Mouse (Mus musculus): Measurements from ENCODE around the gene Kctd17. TPM values are rescaled to one million over a fixed set of nuclear protein-coding genes. Genes with fewer than 3 reads are reported as not detected.

Gene Kctd17
- 45.3 and 45.7 TPM in 2 replicates for polyA plus RNA-seq (2015; fragmentation: Nextera tagmentation; extraction: Ambion mirVana)

DNA sequence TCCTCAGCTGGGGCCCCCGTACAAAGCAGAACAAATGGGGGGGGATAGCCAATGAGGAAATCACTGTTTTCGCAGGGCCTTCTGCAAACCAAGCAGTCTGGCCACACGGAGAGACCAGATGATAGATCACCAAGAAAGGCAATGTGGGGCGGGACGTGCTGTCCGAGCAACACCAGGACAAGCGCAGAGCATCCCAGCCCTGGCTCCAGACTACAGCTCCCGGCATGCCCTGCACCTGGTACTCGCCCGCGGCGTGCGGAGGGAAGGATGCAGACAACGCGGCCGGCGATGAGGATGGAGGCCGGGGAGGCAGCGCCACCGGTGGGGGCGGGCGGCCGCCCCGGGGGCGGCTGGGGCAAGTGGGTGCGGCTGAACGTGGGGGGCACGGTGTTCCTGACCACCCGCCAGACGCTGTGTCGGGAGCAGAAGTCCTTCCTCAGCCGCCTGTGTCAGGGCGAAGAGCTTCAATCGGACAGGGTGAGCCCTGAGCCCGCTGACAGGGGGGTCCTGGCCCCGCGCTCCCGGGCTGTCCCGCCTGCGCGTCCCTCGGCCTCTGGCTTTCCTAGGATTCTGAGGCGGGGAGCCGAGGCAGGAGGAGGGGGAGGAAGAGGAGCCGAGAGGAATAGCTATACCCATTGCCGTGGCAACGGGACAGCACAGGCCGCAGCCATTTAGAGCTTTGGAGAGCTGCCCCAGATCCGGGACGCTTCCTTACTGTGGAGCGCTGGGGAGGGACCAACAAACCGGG, at the start of gene Kctd17:
Kctd17 (plus strand) TSS at position 174 of the 748 bp plus-strand sequence.
- peak within 1 kb of the TSS; percentile 68 for H3K4me3 ChIP-seq

DNA sequence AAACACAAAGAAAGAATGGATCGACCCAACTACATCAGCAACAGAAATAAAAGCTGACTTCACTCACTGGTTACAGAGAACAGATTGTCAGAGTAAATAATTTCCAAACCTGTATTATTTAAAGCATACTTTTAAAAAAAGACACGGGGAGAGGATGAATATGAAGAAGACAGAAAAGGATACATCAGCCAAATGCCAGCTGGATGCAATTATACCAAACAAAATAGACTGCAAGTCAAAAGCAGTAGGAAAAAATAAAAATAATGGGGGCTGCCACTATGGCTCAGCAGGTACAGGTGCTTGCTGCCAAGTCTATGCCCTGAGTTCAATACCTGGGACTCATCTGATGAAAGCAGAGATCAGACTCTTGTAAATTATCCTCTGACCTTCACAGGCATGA, 48.2 kb upstream of the Kctd17 start:
- Histone ChIP-seq H3K27ac (no peak overlapping the region), H3K9me3 (no peaks in the 10 kb centered on the region), H3K4me1 (no peaks in the 10 kb centered on the region; the same call in 1 of the 2 replicates), H3K9ac (no peak overlapping the region), H3K4me2 (no peak overlapping the region), H3K4me3 (no peak overlapping the region), H3K27me3 (no peaks in the 10 kb centered on the region), H3K36me3 (no peaks in the 10 kb centered on the region)
- WGBS: 70% methylated on average over 2 of the region's 2 CpGs
- ATAC-seq (ENCODE audit: insufficient number of reproducible peaks, low FRiP score, low TSS enrichment, low read depth): no peak

More for the DNA sequence above, at the start of gene Kctd17:
- H3K9me3 ChIP-seq: no peaks in the 10 kb centered on the region
- H3K27ac ChIP-seq: peak within 1 kb of the TSS; percentile 63
- peak within 1 kb of the TSS; percentile 76 for H3K9ac ChIP-seq
- H3K27me3 ChIP-seq: peaks cover 8% of the 10 kb centered on the region; the same call in 1 of the 2 replicates
- peak; percentile 80 for ATAC-seq (ENCODE audit: insufficient number of reproducible peaks, low FRiP score, low TSS enrichment, low read depth)
- H3K36me3 ChIP-seq: peaks cover 21% of the 10 kb centered on the region
- whole genome bisulfite sequencing: under 1% methylated on average over 52 of the region's 52 CpGs
- peaks cover 19% of the 10 kb centered on the region for H3K4me1 ChIP-seq
- H3K4me2 ChIP-seq: peak within 1 kb of the TSS; percentile 80

GRCm38 (mm10) chr15:78380741-78381140, 47.6 kb upstream of the Kctd17 start:
- Histone ChIP-seq H3K4me3 (no peak overlapping the region), H3K27me3 (no peaks in the 10 kb centered on the region), H3K4me1 (no peaks in the 10 kb centered on the region; the same call in 1 of the 2 replicates), H3K9me3 (no peaks in the 10 kb centered on the region), H3K36me3 (no peaks in the 10 kb centered on the region), H3K9ac (no peak overlapping the region), H3K4me2 (no peak overlapping the region), H3K27ac (no peak overlapping the region)
- no peak for ATAC-seq (ENCODE audit: insufficient number of reproducible peaks, low FRiP score, low TSS enrichment, low read depth)
- WGBS: 70% methylated on average over 4 of the region's 4 CpGs

DNA sequence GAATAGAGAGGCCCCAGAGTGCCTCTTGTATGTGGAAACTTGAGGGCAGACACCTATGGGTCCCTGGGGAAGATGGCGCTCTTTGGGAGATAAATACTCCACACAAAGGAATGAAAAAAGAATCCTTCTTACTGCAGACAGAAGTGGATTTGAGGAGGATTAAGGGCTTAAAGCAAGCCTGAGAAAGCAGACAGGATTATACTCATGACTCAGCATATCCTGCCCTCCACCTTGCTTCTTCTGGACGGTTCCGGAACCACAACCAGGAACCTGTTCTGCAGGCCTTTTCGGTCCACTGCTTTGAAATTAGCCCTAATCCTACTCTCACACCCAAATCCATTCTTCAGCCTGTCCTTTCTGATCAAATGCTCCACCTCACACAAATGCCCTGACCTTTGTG, 46.2 kb upstream of the Kctd17 start:
- Histone ChIP-seq H3K27ac (no peak overlapping the region), H3K9me3 (no peaks in the 10 kb centered on the region), H3K4me3 (no peak overlapping the region), H3K36me3 (no peaks in the 10 kb centered on the region), H3K9ac (no peak overlapping the region), H3K4me1 (no peaks in the 10 kb centered on the region; the same call in 1 of the 2 replicates), H3K4me2 (no peak overlapping the region), H3K27me3 (no peaks in the 10 kb centered on the region)
- ATAC-seq (ENCODE audit: insufficient number of reproducible peaks, low FRiP score, low TSS enrichment, low read depth): no peak
- 87% methylated on average over 4 of the region's 4 CpGs for WGBS

GRCm38 (mm10) chr15:78383450-78384219, 44.7 kb upstream of the Kctd17 start:
- no peak for ATAC-seq (ENCODE audit: insufficient number of reproducible peaks, low FRiP score, low TSS enrichment, low read depth)
- Histone ChIP-seq H3K27me3 (no peaks in the 10 kb centered on the region), H3K36me3 (no peaks in the 10 kb centered on the region), H3K27ac (no peak overlapping the region), H3K9me3 (no peaks in the 10 kb centered on the region), H3K9ac (no peak overlapping the region), H3K4me3 (no peak overlapping the region), H3K4me2 (no peak overlapping the region), H3K4me1 (no peaks in the 10 kb centered on the region; the same call in 1 of the 2 replicates)
- WGBS: 73% methylated on average over 11 of the region's 11 CpGs

DNA sequence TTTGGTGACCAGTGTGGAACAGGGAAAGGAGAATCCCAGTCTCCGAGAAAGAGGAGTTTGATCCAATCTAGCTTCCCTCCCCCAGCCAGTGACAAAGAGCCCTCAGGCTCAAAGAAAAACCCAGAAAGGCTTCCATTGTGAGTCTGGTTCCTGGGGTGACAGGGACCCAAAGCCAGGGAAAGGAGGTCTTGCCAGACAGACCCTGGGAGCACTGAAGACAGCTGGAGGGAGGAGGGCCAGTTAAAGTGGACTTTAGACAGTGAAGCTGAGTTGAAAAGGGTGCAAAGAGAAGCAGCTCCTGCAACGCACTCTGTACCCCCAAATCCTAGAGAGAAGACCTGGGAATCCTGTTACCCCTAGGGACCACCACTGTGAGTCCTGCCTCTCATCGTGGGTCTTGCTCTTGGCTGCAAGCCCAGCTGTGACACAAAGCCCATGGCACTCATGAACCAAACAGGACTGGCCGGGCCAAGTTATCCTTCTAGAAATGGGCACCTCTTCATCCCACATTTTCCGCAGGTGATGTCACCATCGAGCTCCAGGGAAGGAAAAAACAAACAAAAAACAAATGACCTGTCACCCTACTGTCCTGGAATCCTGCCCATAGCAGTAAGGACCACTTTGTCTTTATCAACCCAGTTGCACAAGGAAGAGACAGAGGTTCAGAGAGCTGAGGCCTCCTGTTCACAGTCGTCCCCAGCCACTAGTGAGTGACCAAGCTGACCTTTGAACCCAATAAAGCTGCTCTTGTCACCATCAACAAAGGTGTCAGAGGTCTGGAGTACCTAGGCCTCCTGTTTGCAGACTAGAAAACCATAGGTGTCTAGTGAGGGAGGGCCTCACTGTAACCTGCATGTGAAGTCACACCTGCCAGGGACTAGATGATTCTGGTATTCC, 43.9 kb upstream of the Kctd17 start:
- Histone ChIP-seq H3K27ac (no peak overlapping the region), H3K4me3 (no peak overlapping the region), H3K4me2 (no peak overlapping the region), H3K9me3 (no peaks in the 10 kb centered on the region), H3K36me3 (no peaks in the 10 kb centered on the region), H3K4me1 (no peaks in the 10 kb centered on the region; the same call in 1 of the 2 replicates), H3K27me3 (no peaks in the 10 kb centered on the region), H3K9ac (no peak overlapping the region)
- no peak for ATAC-seq (ENCODE audit: insufficient number of reproducible peaks, low FRiP score, low TSS enrichment, low read depth)
- WGBS: 68% methylated on average over 7 of the region's 7 CpGs

- H3K27me3 ChIP-seq: no peaks in the 10 kb centered on the region
- H3K36me3 ChIP-seq: no peaks in the 10 kb centered on the region
- H3K4me3 ChIP-seq: no peak overlapping the region
- H3K4me1 ChIP-seq: no peaks in the 10 kb centered on the region; the same call in 1 of the 2 replicates
- H3K4me2 ChIP-seq: no peak overlapping the region
- no peaks in the 10 kb centered on the region for H3K9me3 ChIP-seq
- 90% methylated on average over 1 of the region's 1 CpGs for WGBS
- no peak for ATAC-seq (ENCODE audit: insufficient number of reproducible peaks, low FRiP score, low TSS enrichment, low read depth)
- no peak overlapping the region for H3K27ac ChIP-seq
- H3K9ac ChIP-seq: no peak overlapping the region
Measured at GRCm38 (mm10) chr15:78385564-78385963, 42.8 kb upstream of the Kctd17 start.

DNA sequence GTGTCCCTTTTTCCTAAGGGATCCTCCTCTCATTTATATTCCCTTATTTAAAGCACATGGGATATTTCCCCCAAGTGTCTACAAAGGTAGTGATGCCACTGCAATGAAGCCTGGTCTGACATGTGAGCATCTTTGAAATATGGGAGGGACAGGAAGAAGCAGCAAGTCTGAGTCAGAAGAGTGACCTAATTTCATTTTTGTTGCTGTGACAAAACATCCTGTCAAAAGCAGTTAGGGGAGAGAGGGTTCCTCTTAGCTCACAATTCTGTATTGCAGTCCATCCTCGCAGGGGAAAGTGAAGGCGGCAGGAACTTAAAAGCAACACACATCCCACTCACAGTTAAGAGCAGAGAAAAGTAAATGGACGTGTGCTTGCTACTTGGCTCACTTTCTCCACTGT, 37.5 kb upstream of the Kctd17 start:
- no peak overlapping the region for H3K4me3 ChIP-seq
- WGBS: 86% methylated on average over 3 of the region's 3 CpGs
- H3K9ac ChIP-seq: no peak overlapping the region
- ATAC-seq (ENCODE audit: insufficient number of reproducible peaks, low FRiP score, low TSS enrichment, low read depth): no peak
- H3K27ac ChIP-seq: no peak overlapping the region
- no peaks in the 10 kb centered on the region for H3K27me3 ChIP-seq
- H3K9me3 ChIP-seq: no peaks in the 10 kb centered on the region
- no peaks in the 10 kb centered on the region for H3K36me3 ChIP-seq
- H3K4me1 ChIP-seq: no peaks in the 10 kb centered on the region
- H3K4me2 ChIP-seq: no peak overlapping the region

DNA sequence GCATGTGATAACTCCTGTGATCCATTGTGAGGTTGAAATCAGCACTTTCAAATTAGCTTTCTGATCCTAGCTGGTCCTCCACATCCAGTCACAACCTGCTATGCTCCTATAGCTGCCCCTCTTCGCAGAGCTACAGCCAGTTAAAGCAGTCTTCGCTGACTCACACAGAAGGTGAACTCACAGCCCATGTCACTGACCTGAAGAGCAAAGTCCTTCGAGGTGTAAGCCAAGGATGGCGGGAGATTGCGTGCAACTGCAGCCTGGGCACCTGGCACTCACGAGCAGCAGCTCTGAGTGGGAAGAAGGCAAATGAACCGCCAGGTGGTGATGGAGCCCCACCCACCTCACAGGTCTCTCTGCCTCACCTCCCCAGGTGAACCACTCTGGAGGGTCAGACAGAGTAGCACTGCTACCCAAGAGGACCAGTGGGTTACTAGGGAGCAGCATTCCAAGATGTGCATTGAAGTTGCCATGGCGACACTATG, 32.8 kb upstream of the Kctd17 start, which contains the start of gene Tex33:
Tex33 (minus strand) TSS at position 435 of the 485 bp plus-strand sequence.
- no peaks in the 10 kb centered on the region for H3K27me3 ChIP-seq
- ATAC-seq (ENCODE audit: insufficient number of reproducible peaks, low FRiP score, low TSS enrichment, low read depth): no peak
- no peak within 1 kb of the TSS for H3K4me3 ChIP-seq
- H3K9ac ChIP-seq: no peak within 1 kb of the TSS
- no peaks in the 10 kb centered on the region for H3K9me3 ChIP-seq
- no peak within 1 kb of the TSS for H3K4me2 ChIP-seq
- H3K27ac ChIP-seq: no peak within 1 kb of the TSS
- 83% methylated on average over 8 of the region's 8 CpGs for WGBS
- H3K36me3 ChIP-seq: no peaks in the 10 kb centered on the region
- no peaks in the 10 kb centered on the region for H3K4me1 ChIP-seq

DNA sequence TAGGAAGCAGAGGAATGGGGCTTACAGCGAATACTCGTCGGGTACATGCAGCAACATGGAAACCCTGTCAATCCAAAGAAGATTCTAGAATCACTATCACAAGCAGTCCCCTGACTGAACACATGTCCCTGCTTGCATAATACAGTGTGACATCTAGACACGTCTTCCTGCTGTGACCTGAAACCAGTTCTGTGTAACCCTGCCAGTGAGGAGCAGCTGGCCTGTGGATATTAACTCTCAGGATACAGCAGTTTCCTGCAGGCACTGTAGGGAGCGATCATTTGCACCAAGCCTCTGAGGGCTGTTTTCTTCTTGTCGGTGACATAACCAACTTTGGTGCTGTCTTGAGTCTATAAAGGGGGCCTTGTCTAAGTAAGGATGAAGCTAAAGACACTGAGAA, 27.0 kb upstream of the Kctd17 start:
- no peak overlapping the region for H3K4me2 ChIP-seq
- no peak for ATAC-seq (ENCODE audit: insufficient number of reproducible peaks, low FRiP score, low TSS enrichment, low read depth)
- H3K9me3 ChIP-seq: no peaks in the 10 kb centered on the region
- H3K36me3 ChIP-seq: no peaks in the 10 kb centered on the region
- H3K4me3 ChIP-seq: no peak overlapping the region
- H3K4me1 ChIP-seq: peaks cover 46% of the 10 kb centered on the region
- H3K9ac ChIP-seq: no peak overlapping the region
- no peaks in the 10 kb centered on the region for H3K27me3 ChIP-seq
- H3K27ac ChIP-seq: 0 out of 2 replicates have a peak overlapping the region, but pooled peaks have one; percentile 11
- WGBS: 63% methylated on average over 6 of the region's 6 CpGs

DNA sequence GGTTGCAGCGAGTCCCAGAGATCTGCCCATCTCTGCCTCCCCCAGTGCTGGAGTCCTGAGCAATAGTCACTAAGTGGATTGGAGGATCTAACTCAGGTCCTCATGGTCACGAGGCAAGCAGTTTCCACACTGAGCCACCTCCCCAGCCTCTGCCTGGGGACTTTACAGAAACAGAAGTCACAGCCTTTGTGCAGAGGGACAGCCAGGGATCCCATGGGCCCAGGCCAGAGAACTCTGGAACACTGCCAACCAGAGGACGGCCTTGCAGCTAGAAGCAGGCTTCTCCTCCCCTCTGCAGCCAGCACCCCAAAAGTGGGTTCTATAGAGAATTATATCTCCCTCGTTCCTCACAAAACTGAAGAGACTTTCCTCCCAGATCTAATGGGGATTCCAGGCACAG, 26.4 kb upstream of the Kctd17 start:
- Histone ChIP-seq H3K4me3 (no peak overlapping the region), H3K27ac (no peak overlapping the region), H3K27me3 (no peaks in the 10 kb centered on the region), H3K9ac (no peak overlapping the region), H3K4me2 (no peak overlapping the region), H3K4me1 (peaks cover 49% of the 10 kb centered on the region), H3K36me3 (no peaks in the 10 kb centered on the region), H3K9me3 (no peaks in the 10 kb centered on the region)
- no peak for ATAC-seq (ENCODE audit: insufficient number of reproducible peaks, low FRiP score, low TSS enrichment, low read depth)
- WGBS: 47% methylated on average over 4 of the region's 4 CpGs
